Comparison of ENCODE assay signal across 26 mouse cellular contexts in the genomic region with DNA sequence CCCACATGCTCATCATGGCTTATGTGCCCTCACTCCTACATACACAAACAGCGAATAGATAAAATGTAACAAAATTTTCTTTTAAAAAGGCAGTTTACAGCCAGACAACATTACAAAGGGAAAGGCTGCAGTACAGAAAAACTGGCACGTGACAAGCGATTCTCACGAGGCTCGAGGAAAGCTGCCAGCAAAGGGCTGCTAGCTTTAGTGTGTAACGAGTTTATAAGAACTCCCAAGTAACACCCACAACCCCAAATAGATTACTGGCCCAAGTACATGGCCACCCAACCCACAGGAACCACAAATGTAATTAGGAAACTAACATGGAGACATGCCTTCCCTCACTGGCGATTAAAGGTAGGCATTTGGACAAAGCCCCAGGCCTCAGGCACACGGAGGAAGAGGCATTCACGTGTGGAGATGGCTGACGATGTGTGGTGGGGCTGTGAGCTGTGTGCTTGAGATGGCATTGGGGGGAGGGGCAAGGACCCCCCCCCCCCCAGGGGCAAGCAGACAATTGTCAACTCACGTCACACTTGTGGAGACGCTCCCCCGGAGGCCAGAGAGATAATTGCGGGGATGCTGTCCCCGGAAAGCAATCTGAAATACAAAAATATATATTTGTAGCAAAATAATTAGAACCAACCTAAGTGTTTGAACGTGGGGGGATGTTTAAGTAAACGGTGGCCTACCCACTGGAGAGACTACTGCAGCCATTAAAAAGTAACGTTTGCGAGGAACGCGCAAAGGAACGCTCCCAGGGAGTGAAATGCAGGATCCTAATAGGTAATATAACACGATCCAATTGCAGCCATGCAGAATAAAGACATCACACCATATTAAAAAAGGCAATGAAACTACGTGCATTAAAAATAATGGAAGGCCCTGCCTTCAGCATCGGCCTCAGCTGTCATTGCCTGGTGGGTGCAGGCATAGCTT.
DNase-seq lines count a peak whose midpoint lies in the region; ATAC-seq and TF ChIP-seq lines count a peak whose summit lies in the region.
"Had no signal": no experiment of that assay in that cellular context is flagged by ENCODE, and none has a peak within 500 bp of the region (broad histone marks: within the 10 kb centered on the region; RNA-seq: fewer than 3 reads in every experiment).

No protein-coding gene starts in this region.

- H3K27ac ChIP-seq in hindbrain, embryonic 13.5 days = peak overlapping the region; percentile 66
- no peak overlapping the region for H3K27ac ChIP-seq in hindbrain, embryonic 10.5 days
- H3K27ac ChIP-seq in lung, embryonic 14.5 days (ENCODE audit: low read depth) = no peak overlapping the region
- H3K27ac ChIP-seq in hindbrain, embryonic 16.5 days (ENCODE audit: low read depth, low read length) = no peak overlapping the region
- H3K27ac ChIP-seq: embryonic facial prominence, embryonic 10.5 days; embryonic facial prominence, embryonic 15.5 days; heart, embryonic 15.5 days; liver, embryonic 12.5 days; macrophage had no signal

- H3K4me1 ChIP-seq in hindbrain, embryonic 13.5 days (replicated peaks) = peaks cover 20% of the 10 kb centered on the region
- no peaks in the 10 kb centered on the region for H3K4me1 ChIP-seq in hindbrain, embryonic 10.5 days (replicated peaks)
- H3K4me1 ChIP-seq in lung, embryonic 14.5 days (ENCODE audit: insufficient read depth) = no peaks in the 10 kb centered on the region
- H3K4me1 ChIP-seq in E14TG2a.4 (replicated peaks; ENCODE audit: low read depth, low read length) = no peaks in the 10 kb centered on the region
- 0 out of 2 replicates have a peak, but pooled peaks cover 4% of the 10 kb centered on the region for H3K4me1 ChIP-seq in hindbrain, embryonic 16.5 days (ENCODE audit: control insufficient read depth, insufficient read depth, low read depth, low read length)
- H3K4me1 ChIP-seq: embryonic facial prominence, embryonic 10.5 days; embryonic facial prominence, embryonic 15.5 days; heart, embryonic 15.5 days; liver, embryonic 12.5 days had no signal

- no peaks in the 10 kb centered on the region for H3K27me3 ChIP-seq in hindbrain, embryonic 13.5 days
- H3K27me3 ChIP-seq in hindbrain, embryonic 10.5 days (ENCODE audit: insufficient read depth, poor library complexity, severe bottlenecking) = no peaks in the 10 kb centered on the region
- H3K27me3 ChIP-seq in lung, embryonic 14.5 days (ENCODE audit: insufficient read depth, low read length) = no peaks in the 10 kb centered on the region
- H3K27me3 ChIP-seq in E14TG2a.4 (ENCODE audit: insufficient read depth, low read length) = no peaks in the 10 kb centered on the region
- H3K27me3 ChIP-seq in hindbrain, embryonic 16.5 days (replicated peaks; ENCODE audit: control insufficient read depth, insufficient read depth, low read length) = no peaks in the 10 kb centered on the region
- H3K27me3 ChIP-seq: embryonic facial prominence, embryonic 15.5 days; heart, embryonic 15.5 days; liver, embryonic 12.5 days had no signal

- WGBS in hindbrain, embryonic 13.5 days = 60% methylated on average over 25 of the region's 25 CpGs
- 74% methylated on average over 25 of the region's 25 CpGs for WGBS in hindbrain, embryonic 10.5 days
- 68% methylated on average over 25 of the region's 25 CpGs for WGBS in lung, embryonic 14.5 days
- WGBS in hindbrain, embryonic 16.5 days = 54% methylated on average over 25 of the region's 25 CpGs

- no peaks in the 10 kb centered on the region for H3K36me3 ChIP-seq in hindbrain, embryonic 13.5 days
- no peaks in the 10 kb centered on the region for H3K36me3 ChIP-seq in hindbrain, embryonic 10.5 days
- no peaks in the 10 kb centered on the region for H3K36me3 ChIP-seq in lung, embryonic 14.5 days (ENCODE audit: insufficient read depth)
- no peaks in the 10 kb centered on the region for H3K36me3 ChIP-seq in E14TG2a.4 (ENCODE audit: insufficient read depth, low read length)
- H3K36me3 ChIP-seq in hindbrain, embryonic 16.5 days (ENCODE audit: control insufficient read depth, insufficient read depth, low read length) = no peaks in the 10 kb centered on the region
- H3K36me3 ChIP-seq: embryonic facial prominence, embryonic 10.5 days; embryonic facial prominence, embryonic 15.5 days; heart, embryonic 15.5 days; liver, embryonic 12.5 days had no signal

- H3K4me2 ChIP-seq in hindbrain, embryonic 13.5 days = no peak overlapping the region
- no peak overlapping the region for H3K4me2 ChIP-seq in lung, embryonic 14.5 days
- H3K4me2 ChIP-seq in hindbrain, embryonic 16.5 days (ENCODE audit: low read length) = no peak overlapping the region
- H3K4me2 ChIP-seq: embryonic facial prominence, embryonic 15.5 days; heart, embryonic 15.5 days; liver, embryonic 12.5 days had no signal

- ATAC-seq in hindbrain, embryonic 13.5 days (ENCODE audit: low FRiP score) = no peak
- ATAC-seq in lung, embryonic 14.5 days (ENCODE audit: insufficient read depth) = no peak
- 0 out of 2 replicates have a peak, but pooled peaks have one; percentile 64 for ATAC-seq in hindbrain, embryonic 16.5 days
- ATAC-seq: CD4-positive, CD25-positive, alpha-beta regulatory T cell, adult 4 months; intestine, postnatal 0 days; liver, embryonic 12.5 days; liver, postnatal 0 days; lung, postnatal 0 days; midbrain, embryonic 16.5 days had no signal

- DNase-seq in hindbrain, embryonic 10.5 days (ENCODE audit: low spot score) = no peak
- DNase-seq in lung, embryonic 14.5 days = no peak
- no peak for DNase-seq in lung, postnatal 25 days (ENCODE audit: low spot score)
- DNase-seq in gastrocnemius, adult 18-20 months (ENCODE audit: low spot score) = no peak
- DNase-seq: adrenal gland, postnatal 36 days; cerebellum, adult 8-10 months; cerebellum, postnatal 25 days; gastrocnemius, postnatal 14 days; kidney, postnatal 14 days; left cerebral cortex, postnatal 4 days; liver, postnatal 0 days; thymus, adult 2 months; thymus, postnatal 36 days had no signal

- TF ChIP-seq CTCF in lung, embryonic 14.5 days (IDR thresholded peaks at IDR 0.05; ENCODE audit: low read depth) = 0 out of 2 replicates have a peak, but pooled peaks have one; percentile 3
- peak; percentile 19 for TF ChIP-seq CTCF in E14TG2a.4 (conservative IDR thresholded peaks at IDR 0.05; ENCODE audit: low read length)

- H3K9ac ChIP-seq in hindbrain, embryonic 13.5 days = no peak overlapping the region
- no peak overlapping the region for H3K9ac ChIP-seq in lung, embryonic 14.5 days
- H3K9ac ChIP-seq in hindbrain, embryonic 16.5 days (ENCODE audit: low read depth, low read length) = no peak overlapping the region
- H3K9ac ChIP-seq: embryonic facial prominence, embryonic 15.5 days; heart, embryonic 15.5 days; liver, embryonic 12.5 days; liver, postnatal 0 days had no signal

- no peaks in the 10 kb centered on the region for H3K9me3 ChIP-seq in hindbrain, embryonic 13.5 days
- H3K9me3 ChIP-seq in hindbrain, embryonic 10.5 days = no peaks in the 10 kb centered on the region
- H3K9me3 ChIP-seq in lung, embryonic 14.5 days (ENCODE audit: low read depth, low read length) = no peaks in the 10 kb centered on the region
- no peaks in the 10 kb centered on the region for H3K9me3 ChIP-seq in E14TG2a.4 (ENCODE audit: low read length)
- H3K9me3 ChIP-seq in hindbrain, embryonic 16.5 days (ENCODE audit: control insufficient read depth, low read length) = no peaks in the 10 kb centered on the region
- H3K9me3 ChIP-seq: embryonic facial prominence, embryonic 10.5 days; embryonic facial prominence, embryonic 15.5 days; heart, embryonic 15.5 days; liver, embryonic 12.5 days had no signal

- no peak overlapping the region for H3K4me3 ChIP-seq in hindbrain, embryonic 13.5 days
- no peak overlapping the region for H3K4me3 ChIP-seq in hindbrain, embryonic 10.5 days
- H3K4me3 ChIP-seq in lung, embryonic 14.5 days (ENCODE audit: low read depth, low read length) = no peak overlapping the region
- H3K4me3 ChIP-seq in E14TG2a.4 (replicated peaks; ENCODE audit: low read length) = no peak overlapping the region
- no peak overlapping the region for H3K4me3 ChIP-seq in hindbrain, embryonic 16.5 days (ENCODE audit: low read length)
- H3K4me3 ChIP-seq: embryonic facial prominence, embryonic 10.5 days; embryonic facial prominence, embryonic 15.5 days; heart, embryonic 15.5 days; liver, embryonic 12.5 days; myocyte had no signal
